Mouse (Mus musculus) kidney, embryonic 14.5 days (tissue): ENCODE data around the gene Pitpnb. TPM values are rescaled to one million over a fixed set of nuclear protein-coding genes. Genes with fewer than 3 reads are reported as not detected.

Source experiments
- ATAC-seq: fragments of 200-750 bp; cut with Nextera tagmentation; 2 replicates; pipeline ENCODE4 v1.8.0; 2017; ENCODE audit warnings: moderate number of reproducible peaks, mild to moderate bottlenecking, moderate TSS enrichment, moderate library complexity; ENCODE audit not compliant: low FRiP score, low TSS enrichment
- H3K27ac ChIP-seq: fragments of 300-500 bp; sonication (generic); 2 replicates; pipeline ENCODE4 v1.5.1; 2014; ENCODE audit warnings: low read depth, mild to moderate bottlenecking, low read length, moderate library complexity, mixed read lengths
- H3K27me3 ChIP-seq: fragments of 300-500 bp; sonication (generic); 2 replicates; pipeline ENCODE4 v1.6.1; 2014; ENCODE audit warnings: mild to moderate bottlenecking, low read length; ENCODE audit not compliant: control insufficient read depth, insufficient read depth
- H3K36me3 ChIP-seq: fragments of 300-500 bp; sonication (generic); 2 replicates; pipeline ENCODE4 v1.6.1; 2014; ENCODE audit warnings: low read length, mixed read lengths; ENCODE audit not compliant: control insufficient read depth, insufficient read depth
- H3K4me1 ChIP-seq: fragments of 300-500 bp; sonication (generic); 2 replicates; pipeline ENCODE4 v1.6.1; 2014; ENCODE audit warnings: low read length, mixed read lengths; ENCODE audit not compliant: control insufficient read depth, insufficient read depth
- H3K4me2 ChIP-seq: fragments of 300-500 bp; sonication (generic); replicated peaks from 2 replicates; pipeline ENCODE4 v1.6.1; 2014; ENCODE audit warnings: low read depth, mild to moderate bottlenecking, low read length
- H3K4me3 ChIP-seq: fragments of 300-500 bp; sonication (generic); 2 replicates; pipeline ENCODE4 v1.5.1; 2014; ENCODE audit warnings: mild to moderate bottlenecking, low read length
- H3K9ac ChIP-seq: fragments of 300-500 bp; sonication (generic); 2 replicates; pipeline ENCODE4 v1.6.1; 2014; ENCODE audit warnings: low read depth, mild to moderate bottlenecking, low read length, moderate library complexity
- H3K9me3 ChIP-seq: fragments of 300-500 bp; sonication (generic); 2 replicates; pipeline ENCODE4 v1.6.1; 2016; ENCODE audit warnings: low read length; ENCODE audit not compliant: control insufficient read depth
- WGBS: fragments of 180-500 bp; shearing (Covaris S2); extraction: QIAGEN DNeasy Blood & Tissue Kit; methylation state at CpG from one replicate; pipeline ENCODE4 v1.1.7; 2014; 5-methylcytosine and 5-hydroxymethylcytosine counted together
- polyA plus RNA-seq: library from polyadenylated mRNA; unstranded; fragments of >200 nt; fragmentation: Nextera tagmentation; extraction: Ambion mirVana; gene quantifications from 2 replicates; pipeline ENCODE4 v1.2.1, GENCODE M21; 2014

The Pitpnb gene
- polyA plus RNA-seq, 1 experiment from 2014 or later: 120 TPM

DNA sequence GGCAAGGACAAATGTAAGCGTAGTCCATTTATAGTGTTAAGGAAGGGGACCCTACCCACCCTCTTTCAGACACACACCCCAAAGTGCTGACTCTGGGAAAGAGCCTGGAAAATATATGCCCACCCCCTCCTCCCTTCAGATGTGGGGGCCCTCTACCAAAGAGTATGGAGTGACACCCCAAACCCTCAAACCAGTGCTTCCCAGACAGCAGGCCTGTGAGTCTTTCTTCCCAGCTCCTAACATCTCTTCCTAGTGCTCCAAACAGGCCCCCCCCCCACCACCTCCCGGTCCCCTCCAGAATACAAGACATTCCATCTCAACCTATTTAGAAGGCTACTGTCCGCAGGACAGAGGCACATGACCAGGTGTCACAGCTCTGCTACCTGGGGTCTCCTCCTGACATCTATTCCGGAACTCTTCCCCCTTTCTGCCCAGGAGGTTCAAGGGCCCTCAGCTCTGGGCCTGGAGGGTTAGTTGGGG, 84.2 kb downstream of the Pitpnb start:
- Histone ChIP-seq H3K4me1 (peaks cover 19% of the 10 kb centered on the region), H3K4me3 (no peak overlapping the region), H3K9ac (no peak overlapping the region), H3K36me3 (no peaks in the 10 kb centered on the region), H3K9me3 (no peaks in the 10 kb centered on the region), H3K27ac (no peak overlapping the region), H3K27me3 (peaks cover 28% of the 10 kb centered on the region), H3K4me2 (no peak overlapping the region)
- WGBS: 39% methylated on average over 4 of the region's 4 CpGs
- ATAC-seq: no peak

- ATAC-seq: no peak
- H3K27me3 ChIP-seq: peaks cover 35% of the 10 kb centered on the region
- peak overlapping the region; percentile 95 for H3K4me2 ChIP-seq
Measured at GRCm38 (mm10) chr5:111415575-111415974, 85.0 kb downstream of the Pitpnb start.

GRCm38 (mm10) chr5:111416048-111416447, 85.5 kb downstream of the Pitpnb start:
- peak overlapping the region; percentile 81 for H3K4me3 ChIP-seq
- H3K27me3 ChIP-seq: peaks cover 40% of the 10 kb centered on the region
- peak overlapping the region; percentile 95 for H3K4me2 ChIP-seq
- no peak overlapping the region for H3K27ac ChIP-seq
- H3K36me3 ChIP-seq: peaks cover 3% of the 10 kb centered on the region; the same call in 1 of the 2 replicates
- peak overlapping the region; percentile 82 for H3K9ac ChIP-seq
- 2% methylated on average over 13 of the region's 13 CpGs for WGBS
- H3K4me1 ChIP-seq: peaks cover 32% of the 10 kb centered on the region
- no peaks in the 10 kb centered on the region for H3K9me3 ChIP-seq
- ATAC-seq: no peak

More at GRCm38 (mm10) chr5:111415575-111415974, 85.0 kb downstream of the Pitpnb start:
- H3K27ac ChIP-seq: no peak overlapping the region
- H3K9ac ChIP-seq: no peak overlapping the region
- 1% methylated on average over 14 of the region's 14 CpGs for WGBS
- no peaks in the 10 kb centered on the region for H3K36me3 ChIP-seq
- peak overlapping the region; percentile 81; the same call in 1 of the 2 replicates for H3K4me3 ChIP-seq
- H3K4me1 ChIP-seq: peaks cover 27% of the 10 kb centered on the region
- H3K9me3 ChIP-seq: no peaks in the 10 kb centered on the region

- Histone ChIP-seq H3K4me3 (peak within 1 kb of the TSS; percentile 81), H3K9me3 (no peaks in the 10 kb centered on the region), H3K4me1 (peaks cover 32% of the 10 kb centered on the region), H3K36me3 (peaks cover 10% of the 10 kb centered on the region; the same call in 1 of the 2 replicates), H3K27me3 (peaks cover 48% of the 10 kb centered on the region), H3K27ac (peak within 1 kb of the TSS; percentile 64), H3K9ac (peak within 1 kb of the TSS; percentile 82), H3K4me2 (peak within 1 kb of the TSS; percentile 95)
- 1% methylated on average over 86 of the region's 88 CpGs for WGBS
- ATAC-seq: peak; percentile 90
Measured at GRCm38 (mm10) chr5:111416591-111417374, 86.2 kb downstream of the Pitpnb start, which contains the start of gene Mn1. TSS of gene Mn1 (plus strand) at chr5:111417362.

DNA sequence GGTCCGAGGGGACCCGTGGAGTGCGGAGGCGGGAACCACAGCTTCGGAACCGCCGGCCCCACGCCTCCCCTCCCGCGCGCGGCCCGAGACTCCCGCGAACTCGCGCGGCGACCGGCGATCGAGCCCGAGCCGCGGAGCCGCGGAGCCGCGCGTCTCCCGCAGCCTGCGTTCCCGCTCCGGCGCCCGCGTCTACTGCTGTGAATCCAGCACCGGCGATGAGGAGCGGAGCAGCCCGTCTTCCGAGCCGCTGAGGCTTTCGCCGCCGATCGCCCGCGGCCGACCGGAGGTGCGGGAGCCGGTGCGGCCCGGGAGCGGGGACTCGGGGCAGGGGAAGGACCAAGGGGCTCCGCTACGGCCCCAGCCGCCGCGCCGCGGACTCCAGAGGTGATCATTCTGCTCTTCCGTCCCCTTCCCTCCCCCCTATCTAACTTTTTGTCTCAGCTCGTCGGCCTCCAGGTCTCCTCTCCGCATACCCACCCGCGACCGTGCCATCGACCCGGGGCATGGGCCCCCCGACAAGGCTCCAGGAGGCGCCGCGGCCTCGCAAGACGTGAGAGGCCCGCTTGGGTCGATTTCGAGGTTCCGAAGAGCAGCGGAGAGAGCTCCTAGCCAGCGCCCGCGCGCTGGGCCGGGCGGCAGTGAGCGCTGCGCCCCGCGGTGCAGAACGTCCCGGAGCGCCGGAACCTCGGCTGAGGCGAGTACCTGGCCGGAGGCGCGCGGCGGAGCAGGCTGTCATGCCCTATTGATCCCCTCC, 87.0 kb downstream of the Pitpnb start:
- no peaks in the 10 kb centered on the region for H3K9me3 ChIP-seq
- H3K27ac ChIP-seq: peak overlapping the region; percentile 64; the same call in 1 of the 2 replicates
- H3K36me3 ChIP-seq: peaks cover 11% of the 10 kb centered on the region; the same call in 1 of the 2 replicates
- WGBS: under 1% methylated on average over 78 of the region's 105 CpGs
- H3K27me3 ChIP-seq: peaks cover 55% of the 10 kb centered on the region
- peak overlapping the region; percentile 95 for H3K4me2 ChIP-seq
- peak overlapping the region; percentile 82 for H3K9ac ChIP-seq
- ATAC-seq: no peak
- H3K4me3 ChIP-seq: peak overlapping the region; percentile 81
- peaks cover 32% of the 10 kb centered on the region for H3K4me1 ChIP-seq

DNA sequence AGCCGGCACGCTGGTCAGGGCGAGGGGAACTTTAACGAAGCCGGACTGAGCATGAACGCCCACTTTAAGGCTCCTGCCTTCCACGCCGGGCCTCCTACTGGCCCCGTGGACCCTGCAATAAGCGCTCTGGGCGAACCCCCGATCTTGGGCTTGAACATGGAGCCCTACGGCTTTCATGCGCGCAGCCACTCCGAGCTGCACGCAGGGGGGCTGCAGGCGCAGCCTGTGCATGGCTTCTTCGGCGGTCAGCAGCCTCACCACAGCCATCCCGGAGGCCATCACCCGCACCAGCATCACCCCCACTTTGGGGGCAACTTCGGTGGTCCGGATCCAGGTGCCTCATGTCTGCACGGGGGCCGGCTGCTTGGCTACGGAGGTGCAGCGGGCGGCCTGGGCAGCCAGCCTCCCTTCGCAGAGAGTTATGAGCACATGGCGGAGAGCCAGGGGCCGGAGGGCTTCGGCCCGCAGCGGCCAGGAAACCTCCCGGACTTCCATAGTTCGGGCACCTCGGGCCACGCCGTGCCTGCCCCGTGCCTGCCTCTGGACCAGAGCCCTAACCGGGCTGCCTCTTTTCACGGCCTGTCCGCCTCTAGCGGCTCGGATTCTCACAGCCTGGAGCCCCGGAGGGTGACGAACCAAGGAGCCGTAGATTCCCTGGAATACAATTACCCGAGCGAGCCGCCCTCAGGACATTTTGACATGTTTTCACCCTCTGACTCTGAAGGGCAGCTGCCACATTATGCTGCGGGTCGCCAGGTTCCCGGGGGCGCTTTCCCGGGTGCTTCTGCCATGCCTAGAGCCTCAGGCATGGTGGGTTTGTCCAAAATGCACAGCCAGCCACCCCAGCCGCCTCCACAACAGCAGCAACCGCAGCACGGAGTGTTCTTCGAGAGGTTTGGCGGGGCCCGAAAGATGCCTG, 87.9 kb downstream of the Pitpnb start:
- Histone ChIP-seq H3K27me3 (peaks cover 55% of the 10 kb centered on the region), H3K9me3 (no peaks in the 10 kb centered on the region), H3K4me2 (peak overlapping the region; percentile 95), H3K9ac (peak overlapping the region; percentile 82; the same call in 1 of the 2 replicates), H3K27ac (no peak overlapping the region), H3K4me3 (peak overlapping the region; percentile 81), H3K4me1 (peaks cover 32% of the 10 kb centered on the region), H3K36me3 (peaks cover 11% of the 10 kb centered on the region; the same call in 1 of the 2 replicates)
- ATAC-seq: no peak
- 1% methylated on average over 63 of the region's 63 CpGs for WGBS

DNA sequence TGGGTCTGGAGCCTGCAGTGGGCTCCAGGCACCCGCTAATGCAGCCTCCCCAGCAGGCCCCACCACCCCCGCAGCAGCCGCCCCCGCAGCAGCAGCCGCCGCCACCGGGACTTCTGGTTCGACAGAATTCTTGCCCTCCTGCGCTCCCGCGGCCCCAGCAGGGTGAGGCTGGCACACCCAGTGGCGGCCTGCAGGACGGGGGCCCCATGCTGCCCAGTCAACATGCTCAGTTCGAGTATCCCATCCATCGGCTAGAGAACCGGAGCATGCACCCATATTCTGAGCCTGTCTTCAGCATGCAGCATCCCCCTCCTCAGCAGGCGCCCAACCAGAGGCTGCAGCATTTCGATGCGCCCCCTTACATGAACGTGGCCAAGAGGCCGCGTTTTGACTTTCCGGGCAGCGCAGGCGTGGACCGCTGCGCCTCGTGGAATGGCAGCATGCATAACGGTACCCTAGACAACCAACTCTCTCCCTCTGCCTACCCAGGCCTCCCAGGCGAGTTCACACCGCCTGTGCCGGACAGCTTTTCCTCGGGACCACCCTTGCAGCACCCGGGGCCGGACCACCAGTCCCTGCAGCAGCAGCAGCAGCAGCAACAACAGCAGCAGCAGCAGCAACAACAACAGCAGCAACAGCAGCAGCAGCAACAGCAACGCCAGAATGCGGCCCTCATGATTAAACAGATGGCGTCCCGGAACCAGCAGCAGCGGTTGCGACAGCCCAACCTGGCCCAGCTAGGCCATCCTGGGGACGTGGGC, 88.7 kb downstream of the Pitpnb start:
- peaks cover 49% of the 10 kb centered on the region for H3K27me3 ChIP-seq
- peaks cover 11% of the 10 kb centered on the region; the same call in 1 of the 2 replicates for H3K36me3 ChIP-seq
- 5% methylated on average over 42 of the region's 42 CpGs for WGBS
- H3K4me2 ChIP-seq: peak overlapping the region; percentile 95
- peak overlapping the region; percentile 82; the same call in 1 of the 2 replicates for H3K9ac ChIP-seq
- peak overlapping the region; percentile 81 for H3K4me3 ChIP-seq
- H3K27ac ChIP-seq: no peak overlapping the region
- no peak for ATAC-seq
- H3K9me3 ChIP-seq: no peaks in the 10 kb centered on the region
- peaks cover 40% of the 10 kb centered on the region for H3K4me1 ChIP-seq
